10 mouse cellular contexts compared by ENCODE assay signal in genomic region chr13:109820866-109821265, GRCm38 (mm10).
DNase-seq lines count a peak whose midpoint lies in the region; ATAC-seq and TF ChIP-seq lines count a peak whose summit lies in the region.
"Had no signal": no experiment of that assay in that cellular context is flagged by ENCODE, and none has a peak within 500 bp of the region (broad histone marks: within the 10 kb centered on the region; RNA-seq: fewer than 3 reads in every experiment).

No protein-coding gene starts in this region.

- no peaks in the 10 kb centered on the region for H3K27me3 ChIP-seq in heart, embryonic 16.5 days (ENCODE audit: control insufficient read depth, insufficient read depth, low read length)
- no peaks in the 10 kb centered on the region for H3K27me3 ChIP-seq in midbrain, embryonic 13.5 days
- H3K27me3 ChIP-seq in midbrain, postnatal 0 days (ENCODE audit: insufficient read depth, low read length) = no peaks in the 10 kb centered on the region

- H3K36me3 ChIP-seq in heart, embryonic 16.5 days (ENCODE audit: control insufficient read depth, insufficient read depth) = no peaks in the 10 kb centered on the region
- H3K36me3 ChIP-seq in midbrain, embryonic 13.5 days = no peaks in the 10 kb centered on the region
- H3K36me3 ChIP-seq in midbrain, postnatal 0 days (ENCODE audit: insufficient read depth, low read length) = no peaks in the 10 kb centered on the region

- no peak overlapping the region for H3K4me3 ChIP-seq in heart, embryonic 16.5 days (ENCODE audit: low read length)
- no peak overlapping the region for H3K4me3 ChIP-seq in midbrain, embryonic 13.5 days (replicated peaks)
- H3K4me3 ChIP-seq in midbrain, postnatal 0 days (ENCODE audit: low read depth, low read length) = no peak overlapping the region

- no peak overlapping the region for H3K9ac ChIP-seq in heart, embryonic 16.5 days (ENCODE audit: low read length)
- H3K9ac ChIP-seq in midbrain, embryonic 13.5 days (replicated peaks) = no peak overlapping the region
- H3K9ac ChIP-seq in midbrain, postnatal 0 days (replicated peaks; ENCODE audit: low read length, poor library complexity, severe bottlenecking) = no peak overlapping the region

- intact Hi-C loops in heart, postnatal 36 days (cut with DNase I) = loop anchor here (5.0 kb wide), 1 partner anchor 66 kb away; no protein-coding TSS in a partner anchor

- peaks cover 22% of the 10 kb centered on the region for H3K4me1 ChIP-seq in heart, embryonic 16.5 days (ENCODE audit: control insufficient read depth, insufficient read depth, low read length)
- peaks cover 48% of the 10 kb centered on the region for H3K4me1 ChIP-seq in midbrain, embryonic 13.5 days (replicated peaks)
- H3K4me1 ChIP-seq in midbrain, postnatal 0 days (ENCODE audit: insufficient read depth, low read length) = peaks cover 8% of the 10 kb centered on the region; the same call in 1 of the 2 replicates

- no peaks in the 10 kb centered on the region for H3K9me3 ChIP-seq in heart, embryonic 16.5 days (replicated peaks; ENCODE audit: control insufficient read depth, low read length)
- no peaks in the 10 kb centered on the region for H3K9me3 ChIP-seq in midbrain, embryonic 13.5 days
- H3K9me3 ChIP-seq in midbrain, postnatal 0 days (ENCODE audit: low read length) = no peaks in the 10 kb centered on the region

- TF ChIP-seq CTCF in midbrain, postnatal 0 days (IDR thresholded peaks at IDR 0.05) = no peak

- 42% methylated on average over 3 of the region's 3 CpGs for WGBS in heart, embryonic 16.5 days
- WGBS in midbrain, embryonic 13.5 days = 75% methylated on average over 3 of the region's 3 CpGs
- WGBS in midbrain, postnatal 0 days = 73% methylated on average over 3 of the region's 3 CpGs

- peak overlapping the region; percentile 95 for H3K27ac ChIP-seq in heart, embryonic 16.5 days (ENCODE audit: low read length)
- peak overlapping the region; percentile 95; the same call in 1 of the 2 replicates for H3K27ac ChIP-seq in midbrain, embryonic 13.5 days
- H3K27ac ChIP-seq in midbrain, postnatal 0 days (ENCODE audit: low read depth, low read length) = no peak overlapping the region

- DNase-seq in heart, postnatal 36 days = no peak
- DNase-seq in midbrain, postnatal 0 days (ENCODE audit: low spot score) = no peak
- peak; percentile 75 for DNase-seq in induced T-regulatory cell, adult 2 months (ENCODE audit: low read depth)
- DNase-seq in thymus, postnatal 25 days = peak; percentile 46
- DNase-seq in layer of hippocampus, postnatal 36 days = no peak
- DNase-seq: gastrocnemius, postnatal 10 days; kidney, adult 9 months; right cerebral cortex, adult 18-20 months had no signal

- no peak overlapping the region for H3K4me2 ChIP-seq in heart, embryonic 16.5 days (ENCODE audit: low read depth, low read length)
- no peak overlapping the region for H3K4me2 ChIP-seq in midbrain, embryonic 13.5 days (replicated peaks)
- no peak overlapping the region for H3K4me2 ChIP-seq in midbrain, postnatal 0 days (ENCODE audit: low read depth, low read length, poor library complexity, severe bottlenecking)

- no peak for ATAC-seq in heart, embryonic 16.5 days (replicated peaks; ENCODE audit: extremely low read depth, insufficient read depth, low FRiP score)
- ATAC-seq in midbrain, embryonic 13.5 days = no peak
- ATAC-seq in midbrain, postnatal 0 days (ENCODE audit: low FRiP score) = no peak

Comparison
In these comparisons a context has a peak if more than half of its experiments do, and no peak if none do; other contexts are left out.
1. DNase-seq: peak in induced T-regulatory cell, adult 2 months (single experiment) and thymus, postnatal 25 days (single experiment); none in heart, postnatal 36 days (0 of 2), midbrain, postnatal 0 days (single experiment) and layer of hippocampus, postnatal 36 days (0 of 2).